Mouse (Mus musculus) bone marrow, adult 2 months (tissue): ENCODE data around the gene Dctd. TPM values are rescaled to one million over a fixed set of nuclear protein-coding genes. Genes with fewer than 3 reads are reported as not detected.

Experiments used
- H3K27ac ChIP-seq: fragments of 200-500 bp; 2 replicates; pipeline ENCODE4 v1.5.1; 2012; ENCODE audit warnings: low read depth, mild to moderate bottlenecking, control low read depth, inconsistent platforms, low read length; ENCODE audit not compliant: control insufficient read depth, poor library complexity, insufficient read depth
- H3K4me1 ChIP-seq: fragments of 200-500 bp; 2 replicates; pipeline ENCODE4 v1.6.1; 2011; ENCODE audit warnings: low read length; ENCODE audit not compliant: control insufficient read depth, insufficient read depth
- H3K4me3 ChIP-seq: fragments of 200-500 bp; replicated peaks from 2 replicates; pipeline ENCODE3; 2011; ENCODE audit warnings: mild to moderate bottlenecking, low read depth, low read length, control low read depth; ENCODE audit not compliant: control insufficient read depth
- CTCF ChIP-seq: fragments of 200-500 bp; IDR thresholded peaks from 2 replicates; pipeline ENCODE4 v1.5.1; 2011; ENCODE audit warnings: low read length, control low read depth; ENCODE audit not compliant: control insufficient read depth, insufficient read depth
- POLR2A ChIP-seq: fragments of 200-500 bp; IDR thresholded peaks from 2 replicates; pipeline ENCODE4 v1.6.1; 2011; ENCODE audit warnings: low read depth, mild to moderate bottlenecking, control low read depth, low read length, borderline replicate concordance; ENCODE audit not compliant: control insufficient read depth
- WGBS: fragments of 180-500 bp; shearing (Covaris S2); methylation state at CpG from one replicate; pipeline ENCODE4 v1.1.7; 2018; 5-methylcytosine and 5-hydroxymethylcytosine counted together
- polyA plus RNA-seq: library from polyadenylated mRNA; stranded (reverse); fragments of >200 nt; gene quantifications from 2 replicates; pipeline ENCODE4 v1.2.4, GENCODE M21; 2011; ENCODE audit warnings: low replicate concordance; ENCODE audit not compliant: missing spikeins, insufficient read depth, insufficient read length

Dctd gene
- polyA plus RNA-seq, 1 experiment, result 6.1 TPM

DNA sequence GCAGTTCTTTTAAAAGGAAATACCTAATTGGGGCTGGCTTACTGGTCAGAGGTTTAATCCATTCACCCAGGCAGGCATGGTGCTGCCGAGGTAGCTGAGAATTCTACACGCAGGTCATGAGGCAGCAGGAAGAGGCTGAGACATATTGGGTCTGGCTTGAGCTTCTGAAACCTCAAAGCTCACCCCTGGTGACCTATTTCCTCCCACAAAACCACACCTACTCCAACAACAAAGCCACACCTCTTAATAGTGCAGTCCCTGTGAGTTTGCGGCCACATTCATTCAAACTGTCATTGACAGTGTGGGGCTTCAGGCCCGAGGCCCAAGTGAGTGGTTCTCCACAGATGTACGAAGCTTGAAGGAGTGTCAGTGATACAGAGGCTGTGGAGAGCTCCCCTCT is 34.4 kb downstream of the Dctd start:
- H3K4me1 ChIP-seq, result no peaks in the 10 kb centered on the region
- 81% methylated on average over 5 of the region's 5 CpGs for WGBS
- TF ChIP-seq CTCF (no peak), POLR2A (no peak)
- H3K4me3 ChIP-seq, result no peak overlapping the region
- no peak overlapping the region for H3K27ac ChIP-seq

DNA sequence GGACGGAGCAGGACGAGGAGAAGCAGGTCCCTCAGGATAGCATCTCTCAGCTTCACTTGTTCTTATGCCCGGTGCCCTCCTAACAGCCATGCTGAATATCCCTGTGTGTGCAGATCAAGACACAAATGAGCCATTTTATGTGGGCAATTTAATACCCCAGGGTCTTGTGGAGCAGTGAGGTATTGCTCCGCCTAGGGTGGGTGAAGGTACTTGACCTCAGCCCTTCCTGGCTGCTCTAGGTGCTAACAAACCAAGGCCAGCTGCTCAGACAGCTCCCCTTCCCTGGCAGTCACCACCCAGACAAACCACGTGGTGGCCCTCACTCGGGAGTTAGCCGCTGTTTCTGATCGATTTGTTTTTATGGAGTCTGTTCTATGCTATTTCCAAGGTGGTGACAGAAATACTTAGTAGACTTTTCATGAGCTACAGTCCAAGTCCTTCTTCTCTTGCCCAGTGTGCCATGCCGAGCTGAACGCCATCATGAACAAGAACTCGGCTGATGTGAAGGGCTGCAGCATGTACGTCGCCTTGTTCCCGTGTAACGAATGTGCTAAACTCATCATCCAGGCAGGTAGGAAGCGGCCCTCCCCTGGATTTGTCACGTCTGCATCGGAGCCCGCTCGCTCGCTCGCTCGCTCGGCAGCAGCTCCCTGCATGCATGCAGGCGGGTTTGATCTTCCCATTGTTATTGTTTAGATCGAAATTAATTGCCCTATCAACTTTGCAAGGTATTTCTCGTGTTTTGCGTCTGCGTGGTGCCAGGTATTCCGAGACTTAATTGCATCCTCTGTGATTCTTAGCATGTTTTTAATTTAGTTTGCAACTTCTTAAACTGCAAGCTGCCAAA is 38.1 kb downstream of the Dctd start:
- WGBS, result 92% methylated on average over 30 of the region's 30 CpGs
- Histone ChIP-seq H3K27ac (no peak overlapping the region), H3K4me1 (no peaks in the 10 kb centered on the region), H3K4me3 (no peak overlapping the region)
- TF ChIP-seq CTCF, result no peak
- TF ChIP-seq POLR2A, result no peak

DNA sequence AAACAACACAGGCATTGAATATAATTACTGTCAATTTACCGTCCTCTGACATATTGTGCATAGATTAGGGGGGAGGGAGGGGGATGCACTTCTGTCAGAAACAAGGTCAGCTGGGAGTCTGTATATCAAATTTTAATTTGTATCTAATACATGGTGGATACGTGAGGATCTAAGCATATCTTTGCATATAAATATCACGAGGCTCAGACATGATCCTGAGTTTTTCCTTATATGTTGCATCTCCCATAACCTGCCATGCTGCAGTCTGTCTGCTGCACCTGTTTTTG is 38.7 kb downstream of the Dctd start:
- no peaks in the 10 kb centered on the region for H3K4me1 ChIP-seq
- TF ChIP-seq POLR2A, result no peak
- TF ChIP-seq CTCF, result no peak
- WGBS, result 91% methylated on average over 3 of the region's 3 CpGs
- H3K4me3 ChIP-seq, result no peak overlapping the region
- H3K27ac ChIP-seq, result no peak overlapping the region

DNA sequence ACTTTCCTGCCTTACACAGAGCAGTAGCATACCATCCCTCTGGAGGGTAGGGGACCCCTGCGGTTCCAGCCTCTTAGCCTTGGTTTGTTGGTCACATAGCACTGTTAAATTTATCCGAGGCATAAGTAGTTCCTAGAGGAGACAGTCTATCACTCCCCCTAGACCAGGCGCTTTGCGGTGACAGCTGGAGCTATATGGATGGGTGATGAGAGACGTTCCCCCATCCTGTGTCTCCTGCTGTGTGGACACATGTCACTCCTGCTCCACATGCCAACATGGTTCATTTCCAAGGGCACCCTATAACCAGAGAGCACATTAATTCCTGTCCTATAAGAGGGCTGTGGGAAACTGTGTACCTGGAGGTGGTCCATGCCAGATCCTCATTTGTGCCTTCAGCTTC is 42.1 kb downstream of the Dctd start:
- Histone ChIP-seq H3K27ac (no peak overlapping the region), H3K4me3 (no peak overlapping the region), H3K4me1 (no peaks in the 10 kb centered on the region)
- TF ChIP-seq CTCF (no peak), POLR2A (no peak)
- 92% methylated on average over 5 of the region's 5 CpGs for WGBS

DNA sequence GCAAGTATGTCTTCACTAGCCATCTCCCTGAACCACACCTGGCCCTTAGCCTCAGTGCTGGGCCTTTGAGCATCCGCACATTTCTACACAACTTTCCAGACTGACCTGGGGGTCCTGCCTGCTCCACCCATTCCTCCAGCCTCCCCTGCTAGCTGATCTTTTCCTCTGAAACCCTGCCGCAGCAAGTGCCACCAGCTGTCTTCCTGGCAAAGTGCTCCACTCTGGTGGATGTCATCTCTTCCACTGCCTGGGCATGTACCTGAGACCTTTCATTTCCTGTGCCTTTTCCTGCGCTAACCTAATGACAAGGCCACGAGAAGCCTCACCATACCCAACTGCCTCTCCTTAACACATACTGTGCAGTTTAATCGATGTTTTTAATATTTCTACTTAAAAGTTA is 46.9 kb downstream of the Dctd start:
- Histone ChIP-seq H3K27ac (no peak overlapping the region), H3K4me1 (no peaks in the 10 kb centered on the region), H3K4me3 (no peak overlapping the region)
- TF ChIP-seq POLR2A (no peak), CTCF (no peak)
- WGBS, result 76% methylated on average over 5 of the region's 5 CpGs

DNA sequence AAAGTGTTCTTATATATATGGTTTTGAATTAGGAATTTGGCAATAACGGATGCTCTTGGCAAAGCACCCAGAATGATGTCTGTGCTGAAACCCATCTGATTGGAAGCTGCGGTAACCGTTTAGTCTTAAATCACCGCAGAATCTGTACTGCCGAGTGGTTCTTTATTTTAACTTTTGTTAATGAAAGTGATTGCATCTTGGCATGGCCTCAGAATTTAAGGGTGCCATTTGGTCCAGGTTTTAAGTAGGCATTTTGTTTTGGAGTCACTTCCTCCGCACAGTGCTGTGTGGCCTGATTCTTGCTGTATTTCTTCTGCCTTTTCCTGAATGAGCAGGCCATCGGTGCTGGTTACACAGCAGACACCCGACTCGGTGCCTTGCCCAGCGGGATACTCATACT is 47.6 kb downstream of the Dctd start:
- TF ChIP-seq POLR2A (no peak), CTCF (no peak)
- H3K27ac ChIP-seq, result no peak overlapping the region
- no peak overlapping the region for H3K4me3 ChIP-seq
- 85% methylated on average over 10 of the region's 10 CpGs for WGBS
- H3K4me1 ChIP-seq, result no peaks in the 10 kb centered on the region

DNA sequence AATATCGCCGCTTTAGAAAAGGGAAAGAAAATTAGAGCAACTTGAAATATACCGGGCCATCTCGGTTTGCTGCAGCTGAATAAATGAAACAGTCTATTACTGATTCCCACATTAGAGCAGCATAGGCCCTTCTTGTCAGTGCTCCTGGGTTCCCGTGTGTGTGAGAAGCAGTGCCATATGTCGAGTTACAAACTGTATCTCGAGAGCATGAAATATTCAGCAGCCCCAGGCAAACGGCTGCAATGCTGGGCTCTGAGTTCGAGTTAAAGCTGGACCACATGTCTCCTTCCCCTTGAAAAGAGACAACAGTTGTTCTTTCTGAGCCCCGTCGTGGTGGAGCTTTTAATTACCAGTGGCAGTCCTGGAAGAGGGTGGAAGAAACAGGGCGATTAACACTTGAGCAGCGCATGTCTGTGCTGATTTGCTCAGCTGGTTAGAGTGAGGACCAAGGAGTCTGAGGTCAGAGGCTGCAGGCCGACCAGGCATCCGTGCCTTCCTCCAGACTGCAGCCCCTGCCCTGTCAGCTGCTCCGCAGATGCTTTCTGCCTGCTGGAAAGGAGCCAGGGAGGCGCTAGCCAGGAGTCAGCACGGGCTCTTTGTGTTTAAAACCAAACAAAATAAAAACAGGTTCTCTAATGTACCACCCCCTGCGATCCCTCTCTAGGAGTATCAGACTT is 53.3 kb downstream of the Dctd start:
- H3K4me3 ChIP-seq, result no peak overlapping the region
- TF ChIP-seq POLR2A (no peak), CTCF (no peak)
- no peak overlapping the region for H3K27ac ChIP-seq
- no peaks in the 10 kb centered on the region for H3K4me1 ChIP-seq
- 66% methylated on average over 19 of the region's 19 CpGs for WGBS

DNA sequence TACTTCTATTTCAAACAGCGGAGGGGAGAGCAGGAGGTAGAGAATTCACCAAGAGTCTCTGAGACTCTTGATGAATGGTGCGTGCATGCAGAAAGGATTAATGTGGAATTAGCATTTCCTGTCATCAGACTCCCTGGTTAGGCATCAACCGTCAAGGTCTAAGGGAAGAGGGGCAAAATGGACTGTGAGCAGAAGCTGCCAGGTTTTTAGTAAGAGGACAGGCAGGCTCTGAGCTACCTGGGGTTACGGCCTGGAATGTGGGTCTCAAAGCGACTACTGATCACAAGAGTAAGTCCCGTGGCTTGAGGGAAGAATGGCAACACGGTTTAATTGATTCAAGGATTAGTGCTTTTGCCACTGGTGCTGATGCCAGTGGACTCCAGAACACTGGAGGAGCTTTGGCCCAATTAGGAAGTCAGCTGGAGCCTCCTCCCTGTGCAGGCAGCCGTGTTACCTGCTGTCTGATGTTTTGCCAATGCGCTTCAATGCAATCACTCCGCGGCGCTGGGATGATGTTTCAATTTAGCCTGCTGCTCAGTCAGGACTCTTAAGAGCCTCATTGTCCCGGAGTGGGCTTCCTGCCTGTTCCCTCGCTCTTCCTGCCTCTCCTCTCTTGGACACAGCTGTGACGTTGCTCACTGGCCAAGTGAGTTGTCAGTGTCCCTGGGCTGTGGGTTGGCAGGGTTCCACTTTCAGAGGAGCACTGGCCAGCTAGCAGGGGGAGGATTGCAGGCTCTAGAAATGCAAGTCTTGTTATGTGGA is 54.6 kb downstream of the Dctd start:
- TF ChIP-seq POLR2A (no peak), CTCF (no peak)
- WGBS, result 55% methylated on average over 15 of the region's 15 CpGs
- H3K4me3 ChIP-seq, result no peak overlapping the region
- no peak overlapping the region for H3K27ac ChIP-seq
- no peaks in the 10 kb centered on the region for H3K4me1 ChIP-seq
